Mouse (Mus musculus): Measurements from ENCODE around the gene Serpinb2. TPM values are rescaled to one million over a fixed set of nuclear protein-coding genes. Genes with fewer than 3 reads are reported as not detected.

Gene Serpinb2
- 0.12 and 0.17 TPM in 2 replicates for polyA plus RNA-seq (2012; rRNA removed)

DNA sequence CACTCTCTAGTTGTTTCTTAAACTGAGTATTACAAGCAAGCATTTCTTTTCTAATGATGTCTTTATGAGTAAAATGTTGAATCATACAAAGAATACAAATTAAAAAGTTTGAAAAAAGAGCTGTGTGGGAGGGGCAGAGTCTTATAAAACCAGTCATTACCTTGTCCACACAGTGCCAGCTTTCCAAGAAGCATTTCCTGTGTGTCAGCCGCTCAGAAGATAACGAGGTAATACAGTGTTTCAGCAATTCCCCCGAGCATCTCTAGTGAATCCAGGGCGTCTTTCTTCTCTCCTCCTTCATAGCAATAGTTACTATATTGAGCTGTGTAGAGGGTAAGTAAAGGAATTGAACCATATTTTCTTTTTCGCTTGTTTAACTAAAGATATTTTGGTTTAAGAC lies at the start of gene Serpinb2:
Gene Serpinb2 (plus strand): TSS at position 172 of the 400 bp plus-strand sequence.
- no peaks in the 10 kb centered on the region for H3K27me3 ChIP-seq (ENCODE audit: control insufficient read depth, insufficient read depth, low read length)
- no peak within 1 kb of the TSS for H3K4me3 ChIP-seq (ENCODE audit: control insufficient read depth, low read depth, low read length)
- H3K36me3 ChIP-seq (ENCODE audit: control insufficient read depth, insufficient read depth, low read length): no peaks in the 10 kb centered on the region
- no peak within 1 kb of the TSS for H3K27ac ChIP-seq (ENCODE audit: control insufficient read depth, insufficient read depth, low read depth, low read length)
- TF ChIP-seq CTCF (IDR thresholded peaks at IDR 0.05; ENCODE audit: control insufficient read depth, insufficient read depth, insufficient replicate concordance, low read depth, low read length) (no peak), POLR2A (IDR thresholded peaks at IDR 0.05; ENCODE audit: control insufficient read depth, low read depth, low read length) (no peak)
- H3K4me1 ChIP-seq (ENCODE audit: control insufficient read depth, insufficient read depth, low read length): no peaks in the 10 kb centered on the region

- H3K36me3 ChIP-seq (ENCODE audit: control insufficient read depth, insufficient read depth, low read length): no peaks in the 10 kb centered on the region
- H3K4me1 ChIP-seq (ENCODE audit: control insufficient read depth, insufficient read depth, low read length): peaks cover 2% of the 10 kb centered on the region; the same call in 1 of the 2 replicates
- H3K4me3 ChIP-seq (ENCODE audit: control insufficient read depth, low read depth, low read length): no peak overlapping the region
- TF ChIP-seq POLR2A (IDR thresholded peaks at IDR 0.05; ENCODE audit: control insufficient read depth, low read depth, low read length) (no peak), CTCF (IDR thresholded peaks at IDR 0.05; ENCODE audit: control insufficient read depth, insufficient read depth, insufficient replicate concordance, low read depth, low read length) (no peak)
- H3K27me3 ChIP-seq (ENCODE audit: control insufficient read depth, insufficient read depth, low read length): no peaks in the 10 kb centered on the region
- no peak overlapping the region for H3K27ac ChIP-seq (ENCODE audit: control insufficient read depth, insufficient read depth, low read depth, low read length)
Observed at GRCm38 (mm10) chr1:107479909-107480308, 31.3 kb upstream of the Serpinb2 start.

DNA sequence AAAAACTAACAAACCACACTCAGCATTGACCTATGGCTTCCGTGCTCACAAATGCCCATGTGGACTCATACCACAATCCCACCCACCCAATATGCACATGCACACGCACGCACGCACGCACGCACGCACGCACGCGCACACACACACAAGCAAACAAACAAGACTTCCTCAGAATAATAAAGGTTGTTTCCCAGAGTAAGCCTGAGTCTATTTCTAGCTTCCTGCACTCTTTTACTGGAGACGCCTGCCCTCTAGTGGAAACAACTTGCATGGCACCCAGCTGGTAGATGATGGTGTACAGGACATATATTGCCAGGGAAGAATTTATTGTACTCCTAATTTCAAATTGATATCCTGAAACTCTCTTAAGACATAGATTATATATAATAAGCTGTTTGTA lies 29.8 kb upstream of the Serpinb2 start:
- H3K27ac ChIP-seq (ENCODE audit: control insufficient read depth, insufficient read depth, low read depth, low read length): no peak overlapping the region
- H3K4me1 ChIP-seq (ENCODE audit: control insufficient read depth, insufficient read depth, low read length): peaks cover 2% of the 10 kb centered on the region; the same call in 1 of the 2 replicates
- H3K4me3 ChIP-seq (ENCODE audit: control insufficient read depth, low read depth, low read length): no peak overlapping the region
- no peaks in the 10 kb centered on the region for H3K27me3 ChIP-seq (ENCODE audit: control insufficient read depth, insufficient read depth, low read length)
- no peaks in the 10 kb centered on the region for H3K36me3 ChIP-seq (ENCODE audit: control insufficient read depth, insufficient read depth, low read length)
- TF ChIP-seq POLR2A (IDR thresholded peaks at IDR 0.05; ENCODE audit: control insufficient read depth, low read depth, low read length) (no peak), CTCF (IDR thresholded peaks at IDR 0.05; ENCODE audit: control insufficient read depth, insufficient read depth, insufficient replicate concordance, low read depth, low read length) (peak; percentile 29; the same call in 1 of the 2 replicates)

GRCm38 (mm10) chr1:107489577-107489976 lies 21.6 kb upstream of the Serpinb2 start:
- no peaks in the 10 kb centered on the region for H3K36me3 ChIP-seq (ENCODE audit: control insufficient read depth, insufficient read depth, low read length)
- H3K4me1 ChIP-seq (ENCODE audit: control insufficient read depth, insufficient read depth, low read length): no peaks in the 10 kb centered on the region
- no peaks in the 10 kb centered on the region for H3K27me3 ChIP-seq (ENCODE audit: control insufficient read depth, insufficient read depth, low read length)
- no peak overlapping the region for H3K4me3 ChIP-seq (ENCODE audit: control insufficient read depth, low read depth, low read length)
- TF ChIP-seq POLR2A (IDR thresholded peaks at IDR 0.05; ENCODE audit: control insufficient read depth, low read depth, low read length) (no peak), CTCF (IDR thresholded peaks at IDR 0.05; ENCODE audit: control insufficient read depth, insufficient read depth, insufficient replicate concordance, low read depth, low read length) (no peak)
- no peak overlapping the region for H3K27ac ChIP-seq (ENCODE audit: control insufficient read depth, insufficient read depth, low read depth, low read length)

- H3K27ac ChIP-seq (ENCODE audit: control insufficient read depth, insufficient read depth, low read depth, low read length): no peak overlapping the region
- TF ChIP-seq POLR2A (IDR thresholded peaks at IDR 0.05; ENCODE audit: control insufficient read depth, low read depth, low read length): no peak
- no peak for TF ChIP-seq CTCF (IDR thresholded peaks at IDR 0.05; ENCODE audit: control insufficient read depth, insufficient read depth, insufficient replicate concordance, low read depth, low read length)
Observed at GRCm38 (mm10) chr1:107496789-107497188, 14.4 kb upstream of the Serpinb2 start.

GRCm38 (mm10) chr1:107502025-107502424 lies 9.2 kb upstream of the Serpinb2 start:
- no peak overlapping the region for H3K4me3 ChIP-seq (ENCODE audit: control insufficient read depth, low read depth, low read length)
- H3K27ac ChIP-seq (ENCODE audit: control insufficient read depth, insufficient read depth, low read depth, low read length): no peak overlapping the region
- TF ChIP-seq CTCF (IDR thresholded peaks at IDR 0.05; ENCODE audit: control insufficient read depth, insufficient read depth, insufficient replicate concordance, low read depth, low read length) (no peak), POLR2A (IDR thresholded peaks at IDR 0.05; ENCODE audit: control insufficient read depth, low read depth, low read length) (no peak)
- H3K27me3 ChIP-seq (ENCODE audit: control insufficient read depth, insufficient read depth, low read length): no peaks in the 10 kb centered on the region
- H3K4me1 ChIP-seq (ENCODE audit: control insufficient read depth, insufficient read depth, low read length): peaks cover 2% of the 10 kb centered on the region; the same call in 1 of the 2 replicates
- no peaks in the 10 kb centered on the region for H3K36me3 ChIP-seq (ENCODE audit: control insufficient read depth, insufficient read depth, low read length)

More at GRCm38 (mm10) chr1:107496789-107497188, 14.4 kb upstream of the Serpinb2 start:
- H3K27me3 ChIP-seq (ENCODE audit: control insufficient read depth, insufficient read depth, low read length): no peaks in the 10 kb centered on the region
- H3K4me1 ChIP-seq (ENCODE audit: control insufficient read depth, insufficient read depth, low read length): peaks cover 2% of the 10 kb centered on the region; the same call in 1 of the 2 replicates
- no peaks in the 10 kb centered on the region for H3K36me3 ChIP-seq (ENCODE audit: control insufficient read depth, insufficient read depth, low read length)
- no peak overlapping the region for H3K4me3 ChIP-seq (ENCODE audit: control insufficient read depth, low read depth, low read length)

GRCm38 (mm10) chr1:107503294-107503693 lies 7.9 kb upstream of the Serpinb2 start:
- H3K36me3 ChIP-seq (ENCODE audit: control insufficient read depth, insufficient read depth, low read length): no peaks in the 10 kb centered on the region

More at GRCm38 (mm10) chr1:107503294-107503693, 7.9 kb upstream of the Serpinb2 start:
- Histone ChIP-seq H3K27me3 (ENCODE audit: control insufficient read depth, insufficient read depth, low read length) (no peaks in the 10 kb centered on the region), H3K4me3 (ENCODE audit: control insufficient read depth, low read depth, low read length) (no peak overlapping the region), H3K4me1 (ENCODE audit: control insufficient read depth, insufficient read depth, low read length) (no peaks in the 10 kb centered on the region), H3K27ac (ENCODE audit: control insufficient read depth, insufficient read depth, low read depth, low read length) (no peak overlapping the region)
- TF ChIP-seq CTCF (IDR thresholded peaks at IDR 0.05; ENCODE audit: control insufficient read depth, insufficient read depth, insufficient replicate concordance, low read depth, low read length): no peak
- TF ChIP-seq POLR2A (IDR thresholded peaks at IDR 0.05; ENCODE audit: control insufficient read depth, low read depth, low read length): no peak
